8 mouse cellular contexts compared by ENCODE assay signal in genomic region chr16:42305934-42306701, GRCm38 (mm10). TPM values are rescaled to one million over a fixed set of nuclear protein-coding genes. Genes with fewer than 3 reads are reported as not detected.
DNase-seq lines count a peak whose midpoint lies in the region; ATAC-seq and TF ChIP-seq lines count a peak whose summit lies in the region.

No protein-coding gene starts in this region.

- H3K4me3 ChIP-seq in ES-Bruce4 (ENCODE audit: low read depth, low read length) = peak overlapping the region; percentile 28
- H3K4me3 ChIP-seq in forebrain, embryonic 12.5 days (replicated peaks) = peak overlapping the region; percentile 31
- H3K4me3 ChIP-seq in hindbrain, embryonic 15.5 days = peak overlapping the region; percentile 24

- DNase-seq in adrenal gland, postnatal 10 days = peak; percentile 13
- DNase-seq in adrenal gland, adult 18-20 months (ENCODE audit: low spot score in 2 of 2) = no peak
- DNase-seq in mesoderm, embryonic 11.5 days (ENCODE audit: low read depth, low spot score) = peak; percentile 85
- DNase-seq in yolk sac, embryonic 10.5 days (ENCODE audit: low spot score) = peak; percentile 57
- DNase-seq in left cerebral cortex, postnatal 14 days (ENCODE audit: low spot score in 2 of 2) = no peak

- TF ChIP-seq POLR2A in ES-Bruce4 (IDR thresholded peaks at IDR 0.05; ENCODE audit: insufficient read depth, low read length) = no peak

- no peak for TF ChIP-seq CTCF in ES-Bruce4 (IDR thresholded peaks at IDR 0.05; ENCODE audit: low read depth, low read length)

- no peaks in the 10 kb centered on the region for H3K36me3 ChIP-seq in ES-Bruce4 (ENCODE audit: control insufficient read depth, insufficient read depth, low read length, poor library complexity, severe bottlenecking)
- H3K36me3 ChIP-seq in forebrain, embryonic 12.5 days (replicated peaks) = no peaks in the 10 kb centered on the region
- no peaks in the 10 kb centered on the region for H3K36me3 ChIP-seq in hindbrain, embryonic 15.5 days

- peak overlapping the region; percentile 57 for H3K4me2 ChIP-seq in forebrain, embryonic 12.5 days
- peak overlapping the region; percentile 52 for H3K4me2 ChIP-seq in hindbrain, embryonic 15.5 days

- no peaks in the 10 kb centered on the region for H3K9me3 ChIP-seq in ES-Bruce4 (replicated peaks; ENCODE audit: control insufficient read depth, insufficient read depth, low read length, poor library complexity, severe bottlenecking)
- no peaks in the 10 kb centered on the region for H3K9me3 ChIP-seq in forebrain, embryonic 12.5 days
- no peaks in the 10 kb centered on the region for H3K9me3 ChIP-seq in hindbrain, embryonic 15.5 days

- peak overlapping the region; percentile 87 for H3K27ac ChIP-seq in ES-Bruce4 (ENCODE audit: insufficient read depth, low read length)
- peak overlapping the region; percentile 75 for H3K27ac ChIP-seq in forebrain, embryonic 12.5 days
- peak overlapping the region; percentile 26 for H3K27ac ChIP-seq in hindbrain, embryonic 15.5 days (replicated peaks)

- H3K4me1 ChIP-seq in ES-Bruce4 (ENCODE audit: control insufficient read depth, insufficient read depth, low read length) = no peaks in the 10 kb centered on the region
- peaks cover 51% of the 10 kb centered on the region for H3K4me1 ChIP-seq in forebrain, embryonic 12.5 days
- H3K4me1 ChIP-seq in hindbrain, embryonic 15.5 days (replicated peaks) = peaks cover 58% of the 10 kb centered on the region

- 2% methylated on average over 14 of the region's 14 CpGs for WGBS in forebrain, embryonic 12.5 days
- WGBS in hindbrain, embryonic 15.5 days = 4% methylated on average over 14 of the region's 14 CpGs

- no peaks in the 10 kb centered on the region for H3K27me3 ChIP-seq in ES-Bruce4 (ENCODE audit: control insufficient read depth, insufficient read depth, low read length, poor library complexity, severe bottlenecking)
- no peaks in the 10 kb centered on the region for H3K27me3 ChIP-seq in forebrain, embryonic 12.5 days
- H3K27me3 ChIP-seq in hindbrain, embryonic 15.5 days = no peaks in the 10 kb centered on the region

- intact Hi-C loops in left cerebral cortex, postnatal 14 days (cut with DNase I) = no loop called here

- peak; percentile 93 for ATAC-seq in forebrain, embryonic 12.5 days (ENCODE audit: low FRiP score)
- peak; percentile 84 for ATAC-seq in hindbrain, embryonic 15.5 days (ENCODE audit: low FRiP score, low read depth)

- 0 out of 2 replicates have a peak overlapping the region, but pooled peaks have one; percentile 14 for H3K9ac ChIP-seq in ES-Bruce4 (ENCODE audit: low read depth, poor library complexity, severe bottlenecking)
- H3K9ac ChIP-seq in forebrain, embryonic 12.5 days = peak overlapping the region; percentile 38
- H3K9ac ChIP-seq in hindbrain, embryonic 15.5 days = peak overlapping the region; percentile 16; the same call in 1 of the 2 replicates

- TF ChIP-seq EP300 in ES-Bruce4 (IDR thresholded peaks at IDR 0.05; ENCODE audit: insufficient read depth, low read depth, low read length) = peak; percentile 43; the same call in 1 of the 2 replicates

RNA-seq across cellular contexts. Expression of gene Gap43, which starts 34.3 kb away (rescaled TPM):
- 10 to 100 TPM; 17.3 to 42.6 TPM for total RNA-seq in adrenal gland, postnatal 10 days (2021)
- total RNA-seq in adrenal gland, adult 18-20 months (2021) = under 1 TPM; 0.60 to 0.83 TPM
- 9.9 and 11.2 TPM in 2 replicates for polyA plus RNA-seq in ES-Bruce4 (2011; ENCODE audit: insufficient read depth, insufficient read length, low read depth, missing spikeins)
- polyA plus RNA-seq in forebrain, embryonic 12.5 days (2016; fragmentation: Nextera tagmentation; extraction: Ambion mirVana) = 208 and 225 TPM in 2 replicates
- polyA plus RNA-seq in hindbrain, embryonic 15.5 days (2015; fragmentation: Nextera tagmentation; extraction: Ambion mirVana) = 1,448 and 1,507 TPM in 2 replicates
- 100 to 1,000 TPM; 520 to 569 TPM for total RNA-seq in left cerebral cortex, postnatal 14 days (2021)

Comparison
In these comparisons a context has a peak if more than half of its experiments do, and no peak if none do; other contexts are left out.
1. DNase-seq: peak in adrenal gland, postnatal 10 days (single experiment), mesoderm, embryonic 11.5 days (single experiment) and yolk sac, embryonic 10.5 days (single experiment); none in adrenal gland, adult 18-20 months (0 of 2) and left cerebral cortex, postnatal 14 days (0 of 2).
2. H3K27ac ChIP-seq: peak in every context shown above with its lines; median percentile 87 in ES-Bruce4; 75 in forebrain, embryonic 12.5 days; 26 in hindbrain, embryonic 15.5 days.
3. RNA of gene Gap43, which starts 34.3 kb away (total RNA-seq): 520 to 569 TPM in left cerebral cortex, postnatal 14 days; 17.3 to 42.6 TPM in adrenal gland, postnatal 10 days and 0.60 to 0.83 TPM in adrenal gland, adult 18-20 months; every median in the first group is over 10 times any median in the second.
4. Peak in every context shown above with its lines, with median percentiles within 50 percentile points of each other: H3K4me3 ChIP-seq and H3K9ac ChIP-seq.